Mouse (Mus musculus) intestine, embryonic 16.5 days (tissue): ENCODE measurements at regions not wholly inside any gene's neighbourhood (a gene's known extent, or its start where the extent isn't known, plus 50 kb on each side); places are given as distances from the start of the nearest gene placed in this dataset.

Experiments
- ATAC-seq: fragments of 200-750 bp; cut with Nextera tagmentation; 2 replicates; pipeline ENCODE4 v1.8.0; 2017; ENCODE audit warnings: moderate TSS enrichment, moderate library complexity
- H3K27ac ChIP-seq: fragments of 300-500 bp; sonication (generic); 2 replicates; pipeline ENCODE4 v1.5.1; 2014; ENCODE audit warnings: mild to moderate bottlenecking, low read length
- H3K27me3 ChIP-seq: fragments of 300-500 bp; sonication (generic); replicated peaks from 2 replicates; pipeline ENCODE4 v1.6.1; 2014; ENCODE audit warnings: low read length, control low read depth, mixed read lengths; ENCODE audit not compliant: control insufficient read depth, insufficient read depth
- H3K36me3 ChIP-seq: fragments of 300-500 bp; sonication (generic); 2 replicates; pipeline ENCODE4 v1.6.1; 2014; ENCODE audit warnings: low read length, control low read depth; ENCODE audit not compliant: control insufficient read depth, insufficient read depth
- H3K4me1 ChIP-seq: fragments of 300-500 bp; sonication (generic); 2 replicates; pipeline ENCODE4 v1.6.1; 2014; ENCODE audit warnings: low read length, control low read depth, mixed read lengths; ENCODE audit not compliant: control insufficient read depth, insufficient read depth
- H3K4me2 ChIP-seq: fragments of 300-500 bp; sonication (generic); 2 replicates; pipeline ENCODE4 v1.6.1; 2014; ENCODE audit warnings: low read depth, low read length, control low read depth
- H3K4me3 ChIP-seq: fragments of 300-500 bp; sonication (generic); 2 replicates; pipeline ENCODE4 v1.5.1; 2014; ENCODE audit warnings: mild to moderate bottlenecking, low read length
- H3K9ac ChIP-seq: fragments of 300-500 bp; sonication (generic); 2 replicates; pipeline ENCODE4 v1.6.1; 2014; ENCODE audit warnings: low read depth, low read length
- H3K9me3 ChIP-seq: fragments of 300-500 bp; sonication (generic); 2 replicates; pipeline ENCODE4 v1.6.1; 2016; ENCODE audit warnings: low read length, control low read depth; ENCODE audit not compliant: control insufficient read depth
- WGBS: fragments of 180-500 bp; shearing (Covaris S2); extraction: QIAGEN DNeasy Blood & Tissue Kit; methylation state at CpG from one replicate; pipeline ENCODE4 v1.1.7; 2014; 5-methylcytosine and 5-hydroxymethylcytosine counted together

DNA sequence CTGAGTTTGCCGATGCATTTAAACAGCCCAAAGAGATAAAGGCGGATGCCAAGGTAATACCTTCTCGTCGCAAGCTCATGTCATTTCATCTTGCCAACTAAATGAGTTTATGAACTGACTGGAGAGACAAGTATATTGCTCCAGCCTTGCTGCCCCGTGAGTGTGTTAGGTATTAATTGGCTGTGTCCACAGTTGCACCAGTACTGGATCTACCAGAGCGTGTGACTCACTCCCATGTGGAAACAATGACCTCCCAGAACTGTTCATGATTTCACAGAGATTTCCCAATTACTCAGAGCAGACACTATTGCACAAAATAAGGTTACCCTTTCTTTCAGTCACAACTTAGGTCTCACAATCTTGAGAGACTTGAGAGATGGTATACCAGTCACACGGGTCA lies 179.8 kb upstream of the Adgrl2 start:
- Histone ChIP-seq H3K27me3 (no peaks in the 10 kb centered on the region), H3K4me3 (no peak overlapping the region), H3K27ac (peak overlapping the region; percentile 18; the same call in 1 of the 2 replicates), H3K9ac (no peak overlapping the region), H3K9me3 (no peaks in the 10 kb centered on the region), H3K4me2 (no peak overlapping the region), H3K4me1 (peaks cover 11% of the 10 kb centered on the region; the same call in 1 of the 2 replicates), H3K36me3 (no peaks in the 10 kb centered on the region)
- peak; percentile 70 for ATAC-seq
- 62% methylated on average over 7 of the region's 7 CpGs for WGBS

DNA sequence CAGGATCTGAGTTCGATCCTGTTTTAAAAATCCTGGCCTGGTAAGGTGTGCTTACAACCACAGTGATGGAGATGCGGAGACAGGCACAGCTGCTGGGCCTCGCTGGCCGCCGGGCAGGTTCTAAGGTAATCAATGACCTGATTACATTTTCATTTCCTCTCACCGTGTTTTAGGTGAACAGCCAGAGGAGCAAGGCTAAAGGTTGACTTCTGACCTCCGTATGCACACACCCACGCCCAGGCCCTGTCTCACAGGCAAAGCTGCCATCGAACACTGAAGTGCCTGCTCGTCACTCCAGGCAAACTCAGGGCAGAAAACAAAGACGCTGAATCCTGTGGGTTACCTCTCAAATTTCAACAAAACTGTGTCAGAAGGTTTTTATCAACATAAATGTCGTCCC lies 179.1 kb upstream of the Adgrl2 start:
- H3K4me3 ChIP-seq: no peak overlapping the region
- no peaks in the 10 kb centered on the region for H3K27me3 ChIP-seq
- H3K9ac ChIP-seq: no peak overlapping the region
- ATAC-seq: peak; percentile 56
- 52% methylated on average over 12 of the region's 12 CpGs for WGBS
- peaks cover 11% of the 10 kb centered on the region; the same call in 1 of the 2 replicates for H3K4me1 ChIP-seq
- H3K27ac ChIP-seq: peak overlapping the region; percentile 5; the same call in 1 of the 2 replicates
- no peaks in the 10 kb centered on the region for H3K9me3 ChIP-seq
- no peak overlapping the region for H3K4me2 ChIP-seq
- no peaks in the 10 kb centered on the region for H3K36me3 ChIP-seq

DNA sequence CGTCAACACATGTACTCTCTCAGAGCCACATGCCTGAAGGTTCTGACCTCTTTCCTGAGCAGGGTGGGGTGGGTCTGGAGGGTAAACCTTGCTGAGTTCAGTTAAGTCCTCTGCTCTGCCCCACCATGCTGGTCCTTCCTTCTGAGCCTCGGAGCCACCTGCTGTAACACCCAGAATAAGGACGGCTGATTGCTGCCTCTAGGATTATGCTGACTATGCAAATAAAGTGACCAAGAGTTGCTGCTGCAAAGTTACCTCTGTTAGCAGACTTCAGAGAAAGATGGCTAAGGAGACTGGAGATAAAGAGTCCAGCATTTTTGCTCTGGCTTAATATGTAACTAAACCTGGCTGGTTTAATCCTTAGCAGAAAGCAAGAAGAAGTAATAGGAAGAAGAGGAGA lies 177.6 kb upstream of the Adgrl2 start:
- no peaks in the 10 kb centered on the region for H3K27me3 ChIP-seq
- H3K36me3 ChIP-seq: no peaks in the 10 kb centered on the region
- 52% methylated on average over 3 of the region's 3 CpGs for WGBS
- H3K9me3 ChIP-seq: no peaks in the 10 kb centered on the region
- H3K9ac ChIP-seq: no peak overlapping the region
- H3K4me1 ChIP-seq: peaks cover 6% of the 10 kb centered on the region; the same call in 1 of the 2 replicates
- no peak overlapping the region for H3K4me2 ChIP-seq
- ATAC-seq: peak; percentile 70
- H3K4me3 ChIP-seq: no peak overlapping the region
- peak overlapping the region; percentile 61; the same call in 1 of the 2 replicates for H3K27ac ChIP-seq

DNA sequence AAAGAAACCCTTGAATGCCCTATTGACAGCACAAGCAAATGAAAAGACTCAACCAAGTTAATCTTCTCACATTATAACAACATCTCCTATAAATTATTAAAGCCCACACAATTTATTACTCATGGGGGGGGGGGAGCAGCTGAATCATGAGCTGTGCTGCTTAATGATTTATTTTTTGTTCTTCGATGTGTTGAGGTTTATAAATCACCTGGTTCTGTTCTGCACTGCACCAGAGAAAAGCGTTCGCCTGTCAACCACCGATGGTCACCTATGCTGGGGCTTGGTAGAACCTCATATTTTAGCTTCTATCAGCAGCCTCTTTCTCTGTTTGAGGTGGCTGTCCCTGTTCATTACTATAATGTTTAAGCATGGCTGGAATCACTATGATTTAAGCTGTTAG lies 174.4 kb upstream of the Adgrl2 start:
- Histone ChIP-seq H3K9me3 (no peaks in the 10 kb centered on the region), H3K27ac (no peak overlapping the region), H3K27me3 (no peaks in the 10 kb centered on the region), H3K4me1 (peaks cover 6% of the 10 kb centered on the region; the same call in 1 of the 2 replicates), H3K9ac (no peak overlapping the region), H3K36me3 (no peaks in the 10 kb centered on the region), H3K4me2 (no peak overlapping the region), H3K4me3 (no peak overlapping the region)
- ATAC-seq: no peak
- WGBS: 63% methylated on average over 4 of the region's 4 CpGs

DNA sequence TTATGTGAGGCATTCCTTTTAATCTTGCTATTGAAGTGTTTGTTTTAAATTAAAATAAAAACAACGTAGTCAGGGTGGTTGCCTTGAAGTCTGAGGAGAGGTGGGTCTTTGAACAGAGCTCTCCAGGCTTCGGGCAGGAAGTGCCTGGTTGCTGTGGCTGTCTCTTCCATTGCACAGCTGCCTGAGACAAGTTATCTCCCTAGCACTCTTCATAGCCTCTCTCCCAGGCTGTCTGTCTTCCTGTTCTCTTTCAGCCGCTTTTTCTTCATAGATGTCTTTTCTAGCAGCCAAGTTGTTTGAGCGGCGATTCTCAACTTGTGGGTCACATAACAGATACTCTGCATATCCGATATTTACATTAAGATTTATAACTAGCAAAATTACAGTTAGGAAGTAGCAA lies 173.2 kb upstream of the Adgrl2 start:
- H3K36me3 ChIP-seq: no peaks in the 10 kb centered on the region
- no peak for ATAC-seq
- no peaks in the 10 kb centered on the region for H3K9me3 ChIP-seq
- H3K27me3 ChIP-seq: no peaks in the 10 kb centered on the region
- H3K27ac ChIP-seq: no peak overlapping the region
- 68% methylated on average over 6 of the region's 6 CpGs for WGBS
- no peaks in the 10 kb centered on the region for H3K4me1 ChIP-seq
- no peak overlapping the region for H3K4me2 ChIP-seq
- no peak overlapping the region for H3K9ac ChIP-seq
- H3K4me3 ChIP-seq: no peak overlapping the region

DNA sequence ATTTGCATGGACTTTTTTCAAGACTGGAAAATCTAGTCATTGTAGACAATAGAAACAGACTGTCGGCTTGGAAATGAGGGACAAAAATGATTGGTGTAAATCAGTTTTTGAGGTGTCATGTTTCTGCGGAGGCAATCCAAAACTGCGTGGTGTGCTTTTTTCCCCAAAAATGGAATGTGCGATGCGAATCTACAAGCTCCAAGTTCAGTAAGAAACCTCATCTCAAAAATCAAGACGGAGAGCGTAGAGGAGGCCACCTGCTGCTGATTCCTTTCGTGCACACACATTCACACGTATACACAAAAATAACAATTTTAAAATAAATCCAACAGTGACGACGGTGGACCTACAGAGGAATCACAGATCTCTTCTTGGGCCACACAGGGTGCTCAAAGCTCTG lies 170.5 kb upstream of the Adgrl2 start:
- no peaks in the 10 kb centered on the region for H3K36me3 ChIP-seq
- no peak overlapping the region for H3K4me2 ChIP-seq
- 84% methylated on average over 11 of the region's 11 CpGs for WGBS
- ATAC-seq: no peak
- no peak overlapping the region for H3K9ac ChIP-seq
- H3K4me1 ChIP-seq: 0 out of 2 replicates have a peak, but pooled peaks cover 2% of the 10 kb centered on the region
- no peak overlapping the region for H3K27ac ChIP-seq
- H3K27me3 ChIP-seq: no peaks in the 10 kb centered on the region
- H3K9me3 ChIP-seq: no peaks in the 10 kb centered on the region
- no peak overlapping the region for H3K4me3 ChIP-seq

DNA sequence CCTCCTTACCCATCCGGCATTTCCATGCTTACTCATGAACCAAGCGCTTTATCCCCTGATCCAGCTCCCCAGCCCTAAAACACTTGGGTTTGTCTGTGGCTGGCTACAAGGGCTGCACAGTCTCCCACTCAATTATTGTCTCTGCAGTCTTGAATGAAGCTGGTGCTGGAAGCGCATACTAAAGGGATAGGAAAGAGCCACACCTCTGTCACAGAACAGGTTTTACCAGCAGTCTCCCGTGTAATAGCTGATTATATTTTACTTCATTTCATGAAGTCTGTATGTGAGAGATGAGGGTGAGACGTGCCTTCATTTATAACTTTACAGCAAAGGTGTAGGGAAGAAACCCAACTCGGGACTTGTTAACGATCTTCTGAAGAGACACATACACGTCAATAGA lies 167.0 kb upstream of the Adgrl2 start:
- H3K9ac ChIP-seq: no peak overlapping the region
- H3K4me2 ChIP-seq: no peak overlapping the region
- no peak overlapping the region for H3K27ac ChIP-seq
- H3K36me3 ChIP-seq: no peaks in the 10 kb centered on the region
- H3K9me3 ChIP-seq: no peaks in the 10 kb centered on the region
- H3K27me3 ChIP-seq: no peaks in the 10 kb centered on the region
- H3K4me3 ChIP-seq: no peak overlapping the region
- 73% methylated on average over 8 of the region's 8 CpGs for WGBS
- peak; percentile 57 for ATAC-seq
- H3K4me1 ChIP-seq: 0 out of 2 replicates have a peak, but pooled peaks cover 2% of the 10 kb centered on the region

DNA sequence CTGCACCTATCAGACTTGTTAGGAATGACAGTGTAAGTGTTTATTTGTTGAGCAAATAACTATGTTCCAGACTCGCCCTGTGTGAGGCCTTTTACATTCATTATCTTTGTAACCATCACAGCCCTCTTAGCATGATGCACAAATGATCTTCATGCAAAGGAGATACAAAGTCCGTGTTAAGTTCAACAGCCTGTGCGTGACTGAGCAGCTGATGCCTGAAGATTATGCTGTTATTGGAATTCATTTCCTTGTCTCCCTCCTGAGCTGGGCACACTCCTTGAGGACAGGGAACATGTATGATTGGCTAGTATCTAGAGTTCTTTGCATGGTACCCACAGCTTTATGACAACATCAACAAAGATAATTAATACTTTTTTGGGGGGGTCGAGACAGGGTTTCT lies 162.0 kb upstream of the Adgrl2 start:
- 62% methylated on average over 4 of the region's 4 CpGs for WGBS
- Histone ChIP-seq H3K4me3 (no peak overlapping the region), H3K36me3 (no peaks in the 10 kb centered on the region), H3K9me3 (no peaks in the 10 kb centered on the region), H3K9ac (no peak overlapping the region), H3K27me3 (no peaks in the 10 kb centered on the region), H3K4me1 (0 out of 2 replicates have a peak, but pooled peaks cover 2% of the 10 kb centered on the region), H3K27ac (no peak overlapping the region), H3K4me2 (no peak overlapping the region)
- peak; percentile 77 for ATAC-seq

DNA sequence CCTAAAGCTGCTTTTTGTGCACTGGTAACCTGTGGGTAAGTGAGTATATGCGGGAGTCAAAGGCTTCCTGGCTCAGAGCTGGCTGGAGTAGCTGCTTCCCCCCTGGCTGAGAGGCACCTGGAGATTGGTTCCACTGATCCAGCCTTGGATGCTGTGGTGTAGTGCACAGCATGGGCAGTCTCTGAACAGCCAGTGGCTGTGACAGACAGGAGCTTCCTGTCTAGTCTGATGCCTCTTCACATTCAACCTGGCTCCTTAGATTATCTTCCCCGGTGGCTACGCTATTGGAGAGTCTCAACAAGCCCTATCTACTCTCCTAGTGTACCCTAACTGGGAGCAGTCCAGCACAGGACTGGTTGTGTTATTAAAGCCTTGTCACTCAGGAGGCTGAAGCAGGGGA lies 160.4 kb upstream of the Adgrl2 start:
- Histone ChIP-seq H3K9me3 (no peaks in the 10 kb centered on the region), H3K36me3 (no peaks in the 10 kb centered on the region), H3K27ac (no peak overlapping the region), H3K27me3 (no peaks in the 10 kb centered on the region), H3K4me3 (no peak overlapping the region), H3K9ac (no peak overlapping the region), H3K4me2 (no peak overlapping the region), H3K4me1 (no peaks in the 10 kb centered on the region)
- no peak for ATAC-seq
- WGBS: 83% methylated on average over 3 of the region's 3 CpGs

DNA sequence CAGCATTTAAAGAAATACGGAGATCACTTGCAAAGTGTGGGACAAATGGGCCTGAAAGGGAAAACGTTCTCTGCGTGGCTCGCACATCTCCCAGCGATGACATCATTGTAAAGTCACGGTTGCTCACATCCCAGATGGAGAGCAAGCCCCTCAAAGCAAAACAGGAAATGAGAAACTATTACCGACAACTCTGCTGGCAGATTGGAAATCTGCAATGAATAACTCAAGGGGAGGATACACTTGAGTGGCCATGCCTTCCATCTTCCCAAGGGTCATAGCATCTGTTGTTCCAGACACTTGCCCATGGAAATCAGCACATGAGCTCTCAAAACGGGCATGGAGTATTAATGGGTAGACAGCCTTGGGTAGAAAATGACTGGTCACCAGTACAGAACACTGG lies 158.3 kb upstream of the Adgrl2 start:
- no peak overlapping the region for H3K4me2 ChIP-seq
- 70% methylated on average over 8 of the region's 8 CpGs for WGBS
- H3K9me3 ChIP-seq: no peaks in the 10 kb centered on the region
- H3K27me3 ChIP-seq: no peaks in the 10 kb centered on the region
- no peaks in the 10 kb centered on the region for H3K36me3 ChIP-seq
- no peak overlapping the region for H3K9ac ChIP-seq
- H3K4me3 ChIP-seq: no peak overlapping the region
- no peaks in the 10 kb centered on the region for H3K4me1 ChIP-seq
- H3K27ac ChIP-seq: no peak overlapping the region
- ATAC-seq: no peak
